Mouse (Mus musculus) C2C12 (cell line): ENCODE results near the gene Gan.

Experiments used
- CEBPB ChIP-seq: IDR thresholded peaks from one replicate; pipeline ENCODE4 v1.6.1; 2011; ENCODE audit warnings: low read depth, mild to moderate bottlenecking, control low read depth, moderate library complexity
- CTCF ChIP-seq: IDR thresholded peaks from one replicate; pipeline ENCODE4 v1.5.1; 2011; ENCODE audit not compliant: control insufficient read depth, insufficient read depth, insufficient read length
- FOSL1 ChIP-seq: IDR thresholded peaks from one replicate; pipeline ENCODE4 v1.8.0; 2011; ENCODE audit warnings: mild to moderate bottlenecking, low read length; ENCODE audit not compliant: poor library complexity, insufficient read depth, severe bottlenecking
- MAX ChIP-seq: IDR thresholded peaks from one replicate; pipeline ENCODE4 v1.6.1; 2011; ENCODE audit warnings: mild to moderate bottlenecking, control low read depth
- MYOD1 ChIP-seq: IDR thresholded peaks from one replicate; pipeline ENCODE4 v1.6.1; 2011; ENCODE audit warnings: low read depth; ENCODE audit not compliant: control insufficient read depth, insufficient read length
- MYOG ChIP-seq: IDR thresholded peaks from one replicate; pipeline ENCODE4 v1.6.1; 2011; ENCODE audit not compliant: control insufficient read depth, insufficient read length; ENCODE audit errors: extremely low read depth
- USF1 ChIP-seq: IDR thresholded peaks from one replicate; pipeline ENCODE4 v1.6.1; 2011; ENCODE audit warnings: low read depth, mild to moderate bottlenecking, control low read depth, moderate library complexity

DNA sequence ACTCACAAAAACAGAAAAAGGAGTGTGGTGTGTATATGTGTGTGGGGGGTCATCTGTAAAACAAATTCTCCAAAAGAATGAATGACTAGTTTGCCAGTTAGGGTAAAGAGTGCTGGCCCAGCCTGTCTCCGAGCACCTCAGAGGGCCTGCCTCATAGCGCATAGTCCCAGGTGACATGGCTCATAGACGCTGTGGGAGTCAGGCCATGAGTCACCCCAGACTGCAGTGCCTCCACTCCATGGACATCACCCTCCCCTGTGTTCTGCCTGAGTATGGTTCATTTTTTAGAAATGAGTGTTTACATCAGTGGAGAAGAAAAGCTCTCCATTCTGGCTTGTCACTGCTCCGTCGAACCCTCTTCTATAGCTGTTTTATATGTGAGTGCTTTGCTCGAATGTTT, 20.7 kb downstream of the Gan start:
- no peak for TF ChIP-seq CTCF
- TF ChIP-seq MYOD1, result no peak
- TF ChIP-seq MAX, result no peak
- no peak for TF ChIP-seq USF1
- no peak for TF ChIP-seq MYOG
- TF ChIP-seq FOSL1, result no peak
- no peak for TF ChIP-seq CEBPB
